Mouse (Mus musculus): ENCODE results near the gene Foxm1.

DNA sequence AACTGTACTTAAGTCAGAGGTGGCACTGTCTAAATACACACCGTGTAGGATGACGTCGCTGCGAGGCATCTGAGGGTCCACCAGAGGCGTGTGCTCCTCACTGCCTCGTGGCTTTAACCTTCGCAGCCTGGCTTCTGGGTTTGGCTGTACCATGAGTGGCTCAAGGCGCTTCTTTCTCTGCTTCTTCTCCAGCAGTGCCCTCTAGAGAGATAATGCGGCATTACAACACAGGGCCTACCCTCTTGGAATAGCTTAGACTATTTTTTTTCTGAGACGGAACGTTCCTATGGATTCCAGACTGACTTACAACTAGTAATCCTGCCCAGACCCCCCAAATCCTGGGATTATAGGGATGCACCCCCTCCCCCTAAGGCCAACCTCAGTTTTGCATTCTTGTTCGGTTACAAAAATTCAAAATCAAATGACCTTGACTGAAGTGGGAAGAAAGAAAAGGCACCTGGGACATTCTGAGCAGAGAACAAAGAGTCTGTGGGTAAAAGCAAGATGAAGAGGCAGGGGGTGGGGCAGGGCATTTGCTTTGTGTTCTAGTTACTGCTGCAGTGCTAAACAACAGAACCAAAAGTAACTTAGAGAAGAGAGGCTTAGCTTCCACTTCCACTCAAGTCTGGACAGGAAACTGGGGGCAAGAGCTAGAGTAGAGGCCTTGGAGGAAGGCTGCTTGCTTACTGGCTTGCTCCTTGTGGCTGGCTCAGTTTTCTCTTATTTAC lies 28.2 kb upstream of the Foxm1 start:
- peak; percentile 66; the same call in 1 of the 2 replicates for TF ChIP-seq CTCF (IDR thresholded peaks at IDR 0.05; ENCODE audit: borderline replicate concordance, extremely low read depth, insufficient read depth, insufficient read length)
- no peak for TF ChIP-seq POLR2A (IDR thresholded peaks at IDR 0.05; ENCODE audit: borderline replicate concordance, extremely low read depth, insufficient read depth, insufficient read length, poor library complexity, severe bottlenecking)

All from brain, embryonic 14.5 days (tissue).